In genomic region chr3:121663470-121663847, GRCm38 (mm10) we compare ENCODE assay signal across 41 mouse cellular contexts. TPM values are rescaled to one million over a fixed set of nuclear protein-coding genes. Genes with fewer than 3 reads are reported as not detected.
DNase-seq lines count a peak whose midpoint lies in the region; ATAC-seq and TF ChIP-seq lines count a peak whose summit lies in the region.
"Had no signal": no experiment of that assay in that cellular context is flagged by ENCODE, and none has a peak within 500 bp of the region (broad histone marks: within the 10 kb centered on the region; RNA-seq: fewer than 3 reads in every experiment).

No protein-coding gene starts in this region.

- TF ChIP-seq EP300 in heart, postnatal 0 days (IDR thresholded peaks at IDR 0.05; ENCODE audit: low read depth): no peak

- H3K4me3 ChIP-seq in heart, embryonic 10.5 days: no peak overlapping the region
- no peak overlapping the region for H3K4me3 ChIP-seq in heart, postnatal 0 days (ENCODE audit: low read depth, low read length)
- H3K4me3 ChIP-seq: erythroblast, embryonic 14.5 days; lung, embryonic 15.5 days; midbrain, embryonic 10.5 days; midbrain, embryonic 15.5 days; neural tube, embryonic 15.5 days had no signal

- DNase-seq in heart, embryonic 10.5 days (ENCODE audit: low spot score): no peak
- no peak for DNase-seq in heart, postnatal 25 days (ENCODE audit: low spot score)
- no peak for DNase-seq in heart, postnatal 0 days (ENCODE audit: low spot score)
- no peak for DNase-seq in heart, postnatal 10 days
- peak; percentile 50 for DNase-seq in urinary bladder, postnatal 14 days (ENCODE audit: low spot score)
- no peak for DNase-seq in urinary bladder, postnatal 25 days (ENCODE audit: low spot score)
- DNase-seq in adrenal gland, postnatal 14 days: no peak
- DNase-seq: cerebellum, adult 2 months; cerebellum, postnatal 14 days; gastrocnemius, postnatal 36 days; liver; right cerebral cortex, postnatal 14 days; thymus, postnatal 4 days had no signal

- no peaks in the 10 kb centered on the region for H3K27me3 ChIP-seq in heart, embryonic 10.5 days (ENCODE audit: insufficient read depth, poor library complexity, severe bottlenecking)
- H3K27me3 ChIP-seq in heart, postnatal 0 days (ENCODE audit: control insufficient read depth, insufficient read depth, low read length): no peaks in the 10 kb centered on the region
- H3K27me3 ChIP-seq: lung, embryonic 15.5 days; midbrain, embryonic 15.5 days; neural tube, embryonic 15.5 days had no signal

- no peaks in the 10 kb centered on the region for H3K9me3 ChIP-seq in heart, embryonic 10.5 days
- no peaks in the 10 kb centered on the region for H3K9me3 ChIP-seq in heart, postnatal 0 days (replicated peaks; ENCODE audit: control insufficient read depth, low read length)
- H3K9me3 ChIP-seq: lung, embryonic 15.5 days; midbrain, embryonic 10.5 days; midbrain, embryonic 15.5 days; neural tube, embryonic 15.5 days had no signal

- H3K4me1 ChIP-seq in heart, embryonic 10.5 days: peaks cover 15% of the 10 kb centered on the region
- H3K4me1 ChIP-seq in heart, postnatal 0 days (ENCODE audit: control insufficient read depth, insufficient read depth): peaks cover 19% of the 10 kb centered on the region; the same call in 1 of the 2 replicates
- H3K4me1 ChIP-seq: midbrain, embryonic 10.5 days; midbrain, embryonic 15.5 days; neural tube, embryonic 15.5 days had no signal

- H3K27ac ChIP-seq in heart, embryonic 10.5 days: 0 out of 2 replicates have a peak overlapping the region, but pooled peaks have one; percentile 17
- H3K27ac ChIP-seq in heart, postnatal 0 days (ENCODE audit: low read depth): peak overlapping the region; percentile 3; the same call in 1 of the 2 replicates
- H3K27ac ChIP-seq: hindbrain, embryonic 14.5 days; liver, embryonic 14.5 days; lung, embryonic 15.5 days; midbrain, embryonic 10.5 days; midbrain, embryonic 15.5 days; neural tube, embryonic 15.5 days had no signal

- no peak for ATAC-seq in heart, postnatal 0 days (ENCODE audit: insufficient read depth, low read depth)
- ATAC-seq: activated CD4-positive, CD25-positive, alpha-beta regulatory T cell, adult 4 months; CD4-positive, CD25-positive, alpha-beta regulatory T cell, adult 4 months; forebrain, embryonic 14.5 days; intestine, postnatal 0 days; midbrain, embryonic 15.5 days had no signal

- H3K36me3 ChIP-seq in heart, embryonic 10.5 days: no peaks in the 10 kb centered on the region
- H3K36me3 ChIP-seq in heart, postnatal 0 days (replicated peaks; ENCODE audit: control insufficient read depth, insufficient read depth, low read length): no peaks in the 10 kb centered on the region
- H3K36me3 ChIP-seq: lung, embryonic 15.5 days; midbrain, embryonic 10.5 days; midbrain, embryonic 15.5 days; neural tube, embryonic 15.5 days had no signal

- 86% methylated on average over 9 of the region's 9 CpGs for WGBS in heart, embryonic 10.5 days
- WGBS in heart, postnatal 0 days: 63% methylated on average over 9 of the region's 9 CpGs

- no peak for TF ChIP-seq CTCF in heart, postnatal 0 days (IDR thresholded peaks at IDR 0.05; ENCODE audit: low read depth)

- no peak overlapping the region for H3K9ac ChIP-seq in heart, postnatal 0 days (replicated peaks; ENCODE audit: low read depth, low read length)
- H3K9ac ChIP-seq: hindbrain, embryonic 14.5 days; liver, embryonic 14.5 days; lung, embryonic 15.5 days; midbrain, embryonic 15.5 days; neural tube, embryonic 15.5 days had no signal

- intact Hi-C loops in heart, postnatal 25 days (cut with DNase I): no loop called here
- intact Hi-C loops in heart, postnatal 10 days (cut with DNase I): no loop called here

- H3K4me2 ChIP-seq in heart, postnatal 0 days (ENCODE audit: low read depth, low read length): no peak overlapping the region
- H3K4me2 ChIP-seq: hindbrain, embryonic 14.5 days; lung, embryonic 15.5 days; midbrain, embryonic 15.5 days; neural tube, embryonic 15.5 days had no signal

RNA-seq across cellular contexts. Expression of gene 4930432M17Rik, which starts 7.1 kb away (rescaled TPM):
- polyA plus RNA-seq in heart, embryonic 10.5 days (2016; fragmentation: Nextera tagmentation; extraction: Ambion mirVana): not detected in 2 replicates
- total RNA-seq in heart, postnatal 25 days (2021): not detected
- total RNA-seq in heart, postnatal 0 days (2014; rRNA removed; ENCODE audit: low replicate concordance): not detected in 2 replicates
- polyA plus RNA-seq in heart, postnatal 0 days (2015; fragmentation: Nextera tagmentation; extraction: Ambion mirVana): not detected in 2 replicates
- total RNA-seq in heart, postnatal 10 days (2021): not detected
- total RNA-seq in adrenal gland, postnatal 14 days (2021): not detected in 2 replicates
- total RNA-seq: adrenal gland, adult 2 months; adrenal gland, postnatal 4 days; gastrocnemius, adult 18-20 months; gastrocnemius, postnatal 36 days; heart, adult 18-20 months; hematopoietic stem cell, adult 5-6 weeks; layer of hippocampus, postnatal 10 days; left cerebral cortex, adult 18-20 months; left cerebral cortex, postnatal 14 days; megakaryocyte progenitor cell, adult 5-6 weeks had no signal
- polyA plus RNA-seq: activated CD4-positive, CD25-positive, alpha-beta regulatory T cell, adult 4 months; adrenal gland, adult 2 months; CD4-positive, CD25-positive, alpha-beta regulatory T cell, adult 4 months; cerebellum, adult 2 months; cortical plate, adult 2 months; embryonic facial prominence, embryonic 14.5 days; erythroblast, embryonic 14.5 days; forebrain, embryonic 14.5 days; frontal cortex, adult 2 months; hindbrain, embryonic 14.5 days; intestine, postnatal 0 days; limb, embryonic 11.5 days; liver, embryonic 14.5 days; lung, embryonic 15.5 days; midbrain, embryonic 10.5 days; midbrain, embryonic 15.5 days; neural tube, embryonic 15.5 days; small intestine, adult 2 months; stomach, embryonic 14.5 days; testis, adult 2 months; thymus, postnatal 0 days had no signal

RNA-seq across cellular contexts. Expression of gene F3, which starts 59.9 kb away (rescaled TPM):
- 9.2 TPM in 2 replicates for polyA plus RNA-seq in heart, embryonic 10.5 days (2016; fragmentation: Nextera tagmentation; extraction: Ambion mirVana)
- total RNA-seq in heart, postnatal 25 days (2021): 10 to 100 TPM; 20.8 to 27.2 TPM
- total RNA-seq in heart, postnatal 0 days (2014; rRNA removed; ENCODE audit: low replicate concordance): 5.2 and 10.8 TPM in 2 replicates
- 13.7 and 14.6 TPM in 2 replicates for polyA plus RNA-seq in heart, postnatal 0 days (2015; fragmentation: Nextera tagmentation; extraction: Ambion mirVana)
- 10 to 100 TPM; 15.0 to 16.6 TPM for total RNA-seq in heart, postnatal 10 days (2021)
- total RNA-seq in adrenal gland, postnatal 14 days (2021): 17.2 and 27.3 TPM in 2 replicates
- polyA plus RNA-seq: activated CD4-positive, CD25-positive, alpha-beta regulatory T cell, adult 4 months; CD4-positive, CD25-positive, alpha-beta regulatory T cell, adult 4 months; erythroblast, embryonic 14.5 days had no signal
